Mouse (Mus musculus) liver, embryonic 12.5 days (tissue): ENCODE results near the gene Cdkal1. TPM values are rescaled to one million over a fixed set of nuclear protein-coding genes. Genes with fewer than 3 reads are reported as not detected.

Source experiments
- ATAC-seq: fragments of 200-750 bp; cut with Nextera tagmentation; 2 replicates; pipeline ENCODE4 v1.8.0; 2017; ENCODE audit warnings: moderate number of reproducible peaks, mild to moderate bottlenecking, moderate library complexity
- H3K27ac ChIP-seq: fragments of 300-500 bp; sonication (generic); 2 replicates; pipeline ENCODE4 v1.5.1; 2016; ENCODE audit warnings: mild to moderate bottlenecking
- H3K27me3 ChIP-seq: fragments of 300-500 bp; sonication (generic); replicated peaks from 2 replicates; pipeline ENCODE4 v1.6.1; 2016; ENCODE audit warnings: mild to moderate bottlenecking, moderate library complexity
- H3K36me3 ChIP-seq: fragments of 300-500 bp; sonication (generic); 2 replicates; pipeline ENCODE4 v1.6.1; 2016; ENCODE audit warnings: mild to moderate bottlenecking, moderate library complexity
- H3K4me1 ChIP-seq: fragments of 300-500 bp; sonication (generic); 2 replicates; pipeline ENCODE4 v1.6.1; 2016
- H3K4me2 ChIP-seq: fragments of 300-500 bp; sonication (generic); 2 replicates; pipeline ENCODE4 v1.6.1; 2016; ENCODE audit warnings: mild to moderate bottlenecking, moderate library complexity
- H3K4me3 ChIP-seq: fragments of 300-500 bp; sonication (generic); 2 replicates; pipeline ENCODE4 v1.5.1; 2016; ENCODE audit warnings: mild to moderate bottlenecking, moderate library complexity
- H3K9ac ChIP-seq: fragments of 300-500 bp; sonication (generic); 2 replicates; pipeline ENCODE4 v1.6.1; 2016; ENCODE audit warnings: mild to moderate bottlenecking, moderate library complexity
- H3K9me3 ChIP-seq: fragments of 300-500 bp; sonication (generic); replicated peaks from 2 replicates; pipeline ENCODE4 v1.6.1; 2016; ENCODE audit warnings: mild to moderate bottlenecking, moderate library complexity
- WGBS: fragments of 180-500 bp; shearing (Covaris S2); methylation state at CpG from one replicate; pipeline ENCODE4 v1.1.7; 2016; ENCODE audit not compliant: insufficient replicate concordance; 5-methylcytosine and 5-hydroxymethylcytosine counted together
- polyA plus RNA-seq: library from polyadenylated mRNA; unstranded; fragments of >200 nt; fragmentation: Nextera tagmentation; extraction: Ambion mirVana; gene quantifications from 2 replicates; pipeline ENCODE4 v1.2.1, GENCODE M21; 2016

Cdkal1 gene
- polyA plus RNA-seq, 1 experiment from 2014 or later: 16.0 TPM

- Histone ChIP-seq H3K4me2 (no peak overlapping the region), H3K4me3 (no peak overlapping the region), H3K36me3 (no peaks in the 10 kb centered on the region), H3K9me3 (no peaks in the 10 kb centered on the region), H3K27me3 (no peaks in the 10 kb centered on the region), H3K27ac (no peak overlapping the region), H3K9ac (no peak overlapping the region), H3K4me1 (peaks cover 25% of the 10 kb centered on the region)
- no peak for ATAC-seq
- 84% methylated on average over 4 of the region's 4 CpGs for WGBS
Observed at GRCm38 (mm10) chr13:29831126-29831525, 24.3 kb downstream of the Cdkal1 start.

- H3K36me3 ChIP-seq: no peaks in the 10 kb centered on the region
- H3K27ac ChIP-seq: 0 out of 2 replicates have a peak overlapping the region, but pooled peaks have one; percentile 4
- no peak overlapping the region for H3K4me3 ChIP-seq
- ATAC-seq: no peak; the same call in 1 of the 2 replicates
- H3K9me3 ChIP-seq: no peaks in the 10 kb centered on the region
- 59% methylated on average over 1 of the region's 1 CpGs for WGBS
- H3K9ac ChIP-seq: no peak overlapping the region
- H3K4me1 ChIP-seq: peaks cover 37% of the 10 kb centered on the region
- no peaks in the 10 kb centered on the region for H3K27me3 ChIP-seq
- no peak overlapping the region for H3K4me2 ChIP-seq
Observed at GRCm38 (mm10) chr13:29828032-29828431, 27.4 kb downstream of the Cdkal1 start.

- no peak overlapping the region for H3K27ac ChIP-seq
Observed at GRCm38 (mm10) chr13:29826469-29826868, 29.0 kb downstream of the Cdkal1 start.

GRCm38 (mm10) chr13:29826041-29826440, 29.4 kb downstream of the Cdkal1 start:
- Histone ChIP-seq H3K36me3 (no peaks in the 10 kb centered on the region), H3K4me2 (no peak overlapping the region), H3K27me3 (no peaks in the 10 kb centered on the region), H3K9me3 (no peaks in the 10 kb centered on the region), H3K9ac (no peak overlapping the region), H3K4me3 (no peak overlapping the region), H3K4me1 (peaks cover 37% of the 10 kb centered on the region), H3K27ac (no peak overlapping the region)
- ATAC-seq: no peak

More at GRCm38 (mm10) chr13:29826469-29826868, 29.0 kb downstream of the Cdkal1 start:
- no peaks in the 10 kb centered on the region for H3K36me3 ChIP-seq
- H3K9me3 ChIP-seq: no peaks in the 10 kb centered on the region
- H3K4me1 ChIP-seq: peaks cover 37% of the 10 kb centered on the region
- no peak overlapping the region for H3K4me3 ChIP-seq
- H3K9ac ChIP-seq: no peak overlapping the region
- no peak overlapping the region for H3K4me2 ChIP-seq
- ATAC-seq: peak; percentile 37; the same call in 1 of the 2 replicates
- WGBS: 21% methylated on average over 2 of the region's 2 CpGs
- no peaks in the 10 kb centered on the region for H3K27me3 ChIP-seq

GRCm38 (mm10) chr13:29824797-29825196, 30.7 kb downstream of the Cdkal1 start:
- H3K36me3 ChIP-seq: no peaks in the 10 kb centered on the region

GRCm38 (mm10) chr13:29824326-29824725, 31.1 kb downstream of the Cdkal1 start:
- no peak overlapping the region for H3K4me3 ChIP-seq
- ATAC-seq: no peak

More at GRCm38 (mm10) chr13:29824797-29825196, 30.7 kb downstream of the Cdkal1 start:
- no peak overlapping the region for H3K4me2 ChIP-seq
- no peak for ATAC-seq
- H3K27ac ChIP-seq: no peak overlapping the region
- H3K4me1 ChIP-seq: peaks cover 37% of the 10 kb centered on the region
- no peaks in the 10 kb centered on the region for H3K27me3 ChIP-seq
- no peaks in the 10 kb centered on the region for H3K9me3 ChIP-seq
- H3K4me3 ChIP-seq: no peak overlapping the region
- H3K9ac ChIP-seq: no peak overlapping the region
- 74% methylated on average over 4 of the region's 4 CpGs for WGBS

GRCm38 (mm10) chr13:29823906-29824305, 31.6 kb downstream of the Cdkal1 start:
- no peak overlapping the region for H3K27ac ChIP-seq
- H3K4me1 ChIP-seq: peaks cover 40% of the 10 kb centered on the region
- H3K4me3 ChIP-seq: no peak overlapping the region
- no peak overlapping the region for H3K9ac ChIP-seq
- H3K27me3 ChIP-seq: no peaks in the 10 kb centered on the region
- no peaks in the 10 kb centered on the region for H3K36me3 ChIP-seq
- no peak for ATAC-seq
- no peak overlapping the region for H3K4me2 ChIP-seq
- H3K9me3 ChIP-seq: no peaks in the 10 kb centered on the region
- WGBS: 83% methylated on average over 9 of the region's 9 CpGs

More at GRCm38 (mm10) chr13:29824326-29824725, 31.1 kb downstream of the Cdkal1 start:
- Histone ChIP-seq H3K4me2 (no peak overlapping the region), H3K27ac (no peak overlapping the region), H3K36me3 (no peaks in the 10 kb centered on the region), H3K9ac (no peak overlapping the region), H3K4me1 (peaks cover 36% of the 10 kb centered on the region), H3K27me3 (no peaks in the 10 kb centered on the region), H3K9me3 (no peaks in the 10 kb centered on the region)
- WGBS: 78% methylated on average over 8 of the region's 8 CpGs

GRCm38 (mm10) chr13:29823487-29823886, 32.0 kb downstream of the Cdkal1 start:
- Histone ChIP-seq H3K4me2 (no peak overlapping the region), H3K4me1 (peaks cover 44% of the 10 kb centered on the region), H3K9ac (no peak overlapping the region), H3K27ac (no peak overlapping the region), H3K4me3 (no peak overlapping the region), H3K36me3 (no peaks in the 10 kb centered on the region), H3K27me3 (no peaks in the 10 kb centered on the region), H3K9me3 (no peaks in the 10 kb centered on the region)
- no peak for ATAC-seq
- WGBS: 77% methylated on average over 8 of the region's 8 CpGs

- no peak overlapping the region for H3K4me3 ChIP-seq
- H3K4me1 ChIP-seq: peaks cover 31% of the 10 kb centered on the region
- no peaks in the 10 kb centered on the region for H3K9me3 ChIP-seq
- no peak overlapping the region for H3K27ac ChIP-seq
- 0 out of 2 replicates have a peak, but pooled peaks cover 4% of the 10 kb centered on the region for H3K36me3 ChIP-seq
- WGBS: 70% methylated on average over 9 of the region's 9 CpGs
- H3K27me3 ChIP-seq: no peaks in the 10 kb centered on the region
- H3K4me2 ChIP-seq: no peak overlapping the region
- ATAC-seq: no peak
- no peak overlapping the region for H3K9ac ChIP-seq
Observed at GRCm38 (mm10) chr13:29819910-29820583, 35.4 kb downstream of the Cdkal1 start.

- Histone ChIP-seq H3K27ac (no peak overlapping the region), H3K9me3 (no peaks in the 10 kb centered on the region), H3K27me3 (no peaks in the 10 kb centered on the region), H3K36me3 (0 out of 2 replicates have a peak, but pooled peaks cover 4% of the 10 kb centered on the region), H3K9ac (no peak overlapping the region), H3K4me1 (peaks cover 31% of the 10 kb centered on the region), H3K4me3 (no peak overlapping the region), H3K4me2 (no peak overlapping the region)
- 81% methylated on average over 3 of the region's 3 CpGs for WGBS
- no peak for ATAC-seq
Observed at GRCm38 (mm10) chr13:29819147-29819546, 36.3 kb downstream of the Cdkal1 start.

- no peaks in the 10 kb centered on the region for H3K9me3 ChIP-seq
- no peak overlapping the region for H3K4me2 ChIP-seq
- no peaks in the 10 kb centered on the region for H3K27me3 ChIP-seq
- 0 out of 2 replicates have a peak, but pooled peaks cover 4% of the 10 kb centered on the region for H3K36me3 ChIP-seq
- no peak for ATAC-seq
- H3K9ac ChIP-seq: no peak overlapping the region
- H3K4me3 ChIP-seq: no peak overlapping the region
- 47% methylated on average over 2 of the region's 2 CpGs for WGBS
- H3K27ac ChIP-seq: no peak overlapping the region
- peaks cover 31% of the 10 kb centered on the region for H3K4me1 ChIP-seq
Observed at GRCm38 (mm10) chr13:29818314-29818713, 37.2 kb downstream of the Cdkal1 start.

GRCm38 (mm10) chr13:29810780-29811179, 44.7 kb downstream of the Cdkal1 start:
- WGBS: 76% methylated on average over 4 of the region's 4 CpGs
- no peak for ATAC-seq
- Histone ChIP-seq H3K9me3 (no peaks in the 10 kb centered on the region), H3K9ac (no peak overlapping the region), H3K27me3 (no peaks in the 10 kb centered on the region), H3K4me2 (no peak overlapping the region), H3K4me3 (no peak overlapping the region), H3K27ac (no peak overlapping the region), H3K4me1 (0 out of 2 replicates have a peak, but pooled peaks cover 9% of the 10 kb centered on the region), H3K36me3 (no peaks in the 10 kb centered on the region)
